Mouse (Mus musculus) stomach, embryonic 14.5 days (tissue): ENCODE measurements around the gene Trim61. TPM values are rescaled to one million over a fixed set of nuclear protein-coding genes. Genes with fewer than 3 reads are reported as not detected.
A peak's percentile ranks its signal among the peaks of the same experiment; 100 is the strongest.
"Not testable (repeated sequence)": the region's sequence is repeated elsewhere in the genome, so short reads cannot be mapped to it uniquely, and the experiment has no call there.

ENCODE experiments used
- ATAC-seq: fragments of 200-750 bp; cut with Nextera tagmentation; 2 replicates; pipeline ENCODE4 v1.8.0; 2017; ENCODE audit warnings: low read depth, moderate TSS enrichment; ENCODE audit not compliant: insufficient number of reproducible peaks, insufficient read depth, low FRiP score
- H3K27ac ChIP-seq: fragments of 300-500 bp; sonication (generic); 2 replicates; pipeline ENCODE4 v1.5.1; 2014; ENCODE audit warnings: mild to moderate bottlenecking, low read length, moderate library complexity, mixed read lengths
- H3K27me3 ChIP-seq: fragments of 300-500 bp; sonication (generic); 2 replicates; pipeline ENCODE4 v1.6.1; 2014; ENCODE audit warnings: low read length, control low read depth, mixed read lengths; ENCODE audit not compliant: control insufficient read depth, insufficient read depth
- H3K36me3 ChIP-seq: fragments of 300-500 bp; sonication (generic); 2 replicates; pipeline ENCODE4 v1.6.1; 2014; ENCODE audit warnings: mild to moderate bottlenecking, control low read depth, low read length, moderate library complexity, mixed read lengths; ENCODE audit not compliant: control insufficient read depth, insufficient read depth
- H3K4me1 ChIP-seq: fragments of 300-500 bp; sonication (generic); 2 replicates; pipeline ENCODE4 v1.6.1; 2014; ENCODE audit warnings: low read length, control low read depth, mixed read lengths; ENCODE audit not compliant: control insufficient read depth, insufficient read depth
- H3K4me2 ChIP-seq: fragments of 300-500 bp; sonication (generic); replicated peaks from 2 replicates; pipeline ENCODE4 v1.6.1; 2014; ENCODE audit warnings: low read depth, low read length, control low read depth
- H3K4me3 ChIP-seq: fragments of 300-500 bp; sonication (generic); 2 replicates; pipeline ENCODE4 v1.5.1; 2014; ENCODE audit warnings: low read depth, low read length, control low read depth
- H3K9ac ChIP-seq: fragments of 300-500 bp; sonication (generic); replicated peaks from 2 replicates; pipeline ENCODE4 v1.6.1; 2014; ENCODE audit warnings: low read depth, mild to moderate bottlenecking, control low read depth, low read length, moderate library complexity, mixed read lengths
- H3K9me3 ChIP-seq: fragments of 300-500 bp; sonication (generic); 2 replicates; pipeline ENCODE4 v1.6.1; 2016; ENCODE audit warnings: low read depth, low read length, control low read depth; ENCODE audit not compliant: control insufficient read depth
- WGBS: fragments of 180-500 bp; shearing (Covaris S2); extraction: QIAGEN DNeasy Blood & Tissue Kit; methylation state at CpG from one replicate; pipeline ENCODE4 v1.1.7; 2014; 5-methylcytosine and 5-hydroxymethylcytosine counted together
- polyA plus RNA-seq: library from polyadenylated mRNA; unstranded; fragments of >200 nt; fragmentation: Nextera tagmentation; extraction: Ambion mirVana; gene quantifications from 2 replicates; pipeline ENCODE4 v1.2.1, GENCODE M21; 2014

Gene Trim61
- polyA plus RNA-seq, 1 experiment from 2014 or later, result not detected

- H3K9me3 ChIP-seq, result no peaks in the 10 kb centered on the region
- no peaks in the 10 kb centered on the region for H3K27me3 ChIP-seq
- H3K9ac ChIP-seq, result no peak overlapping the region
- peaks cover 4% of the 10 kb centered on the region; the same call in 1 of the 2 replicates for H3K4me1 ChIP-seq
- no peak for ATAC-seq
- H3K4me3 ChIP-seq, result no peak overlapping the region
- no peaks in the 10 kb centered on the region for H3K36me3 ChIP-seq
- 77% methylated on average over 12 of the region's 12 CpGs for WGBS
- H3K27ac ChIP-seq, result no peak overlapping the region
- no peak overlapping the region for H3K4me2 ChIP-seq
These were observed 10.8 kb upstream of the Trim61 start for GRCm38 (mm10) chr8:65028959-65029686.

DNA sequence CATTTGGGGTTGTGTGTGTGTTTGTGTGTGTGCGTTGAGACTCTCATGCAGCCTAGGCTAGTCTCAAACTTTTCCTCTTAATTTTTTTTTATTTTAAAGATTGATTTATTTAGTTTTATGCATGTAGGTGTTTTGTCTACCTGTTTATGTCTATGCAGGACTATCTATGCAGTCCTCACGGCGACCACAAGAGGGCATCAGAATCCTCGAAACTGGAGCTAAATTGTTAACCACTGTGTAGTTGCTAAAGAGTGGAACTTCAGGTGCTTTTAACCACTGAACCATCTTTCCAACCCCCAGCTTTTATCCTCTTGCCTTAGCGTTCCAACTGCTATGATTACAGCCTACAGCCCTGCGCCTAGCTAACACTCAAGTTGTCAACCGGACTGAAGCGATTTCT, 4.2 kb upstream of the Trim61 start:
- H3K27me3 ChIP-seq, result no peaks in the 10 kb centered on the region
- no peak overlapping the region for H3K9ac ChIP-seq
- no peaks in the 10 kb centered on the region for H3K4me1 ChIP-seq
- H3K4me2 ChIP-seq, result no peak overlapping the region
- H3K4me3 ChIP-seq, result no peak overlapping the region
- no peak overlapping the region for H3K27ac ChIP-seq
- no peaks in the 10 kb centered on the region for H3K36me3 ChIP-seq
- no peak for ATAC-seq
- WGBS, result 51% methylated on average over 8 of the region's 8 CpGs
- H3K9me3 ChIP-seq, result no peaks in the 10 kb centered on the region

GRCm38 (mm10) chr8:65007616-65008015, 10.7 kb downstream of the Trim61 start:
- 76% methylated on average over 6 of the region's 6 CpGs for WGBS

DNA sequence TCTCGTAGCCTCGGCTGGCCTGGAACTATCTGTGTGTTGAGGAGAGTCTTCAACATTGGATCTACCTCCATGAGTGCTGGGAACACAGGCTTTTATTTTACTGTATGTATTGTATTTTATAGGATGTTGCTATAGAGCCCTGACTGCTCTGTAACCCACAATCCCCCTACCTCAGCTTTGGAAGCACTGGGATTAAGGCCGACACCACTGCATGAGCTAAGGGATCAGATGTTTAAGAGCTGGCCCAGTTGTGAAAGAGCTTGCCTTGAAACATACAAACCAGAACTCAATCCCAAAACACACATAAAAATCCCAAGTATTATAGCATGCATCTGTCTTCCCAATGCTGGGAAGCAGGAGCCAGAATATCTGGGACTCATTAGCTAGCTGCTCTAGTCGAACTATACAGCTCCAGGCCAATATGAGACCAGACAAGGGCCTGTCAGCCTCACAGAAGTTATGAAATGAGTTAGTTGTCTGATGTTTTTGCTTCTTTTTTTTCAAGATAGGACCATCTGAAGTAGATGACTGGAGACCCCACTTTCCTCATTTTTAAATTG, 19.4 kb downstream of the Trim61 start:
- Histone ChIP-seq H3K9me3 (no peaks in the 10 kb centered on the region), H3K4me3 (no peak overlapping the region), H3K9ac (no peak overlapping the region), H3K4me1 (no peaks in the 10 kb centered on the region), H3K27ac (no peak overlapping the region), H3K36me3 (no peaks in the 10 kb centered on the region), H3K4me2 (no peak overlapping the region), H3K27me3 (no peaks in the 10 kb centered on the region)
- 81% methylated on average over 4 of the region's 4 CpGs for WGBS
- ATAC-seq, result no peak

More at GRCm38 (mm10) chr8:65007616-65008015, 10.7 kb downstream of the Trim61 start:
- not testable (repeated sequence) for H3K27me3 ChIP-seq, H3K4me1 ChIP-seq, H3K36me3 ChIP-seq, ATAC-seq, H3K4me3 ChIP-seq, H3K9me3 ChIP-seq, H3K4me2 ChIP-seq, H3K9ac ChIP-seq, H3K27ac ChIP-seq

DNA sequence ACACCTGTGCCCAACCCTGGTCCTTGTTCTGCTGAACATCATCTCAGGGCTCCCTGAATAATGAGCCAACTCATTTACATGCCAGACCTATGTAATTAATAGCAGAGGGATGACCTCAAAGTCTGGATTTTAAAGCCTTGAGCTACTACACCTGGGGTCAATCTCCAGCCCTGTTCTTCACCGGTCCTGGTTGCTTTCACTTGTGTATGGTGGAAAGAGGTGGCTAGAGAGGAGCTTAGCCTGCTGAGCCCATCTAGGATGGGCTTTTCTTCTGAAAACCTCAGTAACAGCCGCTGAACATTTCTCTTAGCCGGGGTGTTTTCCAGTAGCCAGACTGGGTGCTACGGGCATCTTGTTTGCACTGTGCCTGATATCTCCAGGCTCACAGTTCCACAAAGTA, 30.6 kb downstream of the Trim61 start, which contains the start of gene Trim75:
Gene Trim75 (minus strand): TSS at position 101 of the 400 bp plus-strand sequence.
- Histone ChIP-seq H3K4me1 (no peaks in the 10 kb centered on the region), H3K4me3 (no peak within 1 kb of the TSS), H3K9ac (no peak within 1 kb of the TSS), H3K36me3 (no peaks in the 10 kb centered on the region), H3K27ac (no peak within 1 kb of the TSS), H3K4me2 (no peak within 1 kb of the TSS), H3K27me3 (no peaks in the 10 kb centered on the region), H3K9me3 (no peaks in the 10 kb centered on the region)
- ATAC-seq, result no peak
- 86% methylated on average over 4 of the region's 4 CpGs for WGBS

DNA sequence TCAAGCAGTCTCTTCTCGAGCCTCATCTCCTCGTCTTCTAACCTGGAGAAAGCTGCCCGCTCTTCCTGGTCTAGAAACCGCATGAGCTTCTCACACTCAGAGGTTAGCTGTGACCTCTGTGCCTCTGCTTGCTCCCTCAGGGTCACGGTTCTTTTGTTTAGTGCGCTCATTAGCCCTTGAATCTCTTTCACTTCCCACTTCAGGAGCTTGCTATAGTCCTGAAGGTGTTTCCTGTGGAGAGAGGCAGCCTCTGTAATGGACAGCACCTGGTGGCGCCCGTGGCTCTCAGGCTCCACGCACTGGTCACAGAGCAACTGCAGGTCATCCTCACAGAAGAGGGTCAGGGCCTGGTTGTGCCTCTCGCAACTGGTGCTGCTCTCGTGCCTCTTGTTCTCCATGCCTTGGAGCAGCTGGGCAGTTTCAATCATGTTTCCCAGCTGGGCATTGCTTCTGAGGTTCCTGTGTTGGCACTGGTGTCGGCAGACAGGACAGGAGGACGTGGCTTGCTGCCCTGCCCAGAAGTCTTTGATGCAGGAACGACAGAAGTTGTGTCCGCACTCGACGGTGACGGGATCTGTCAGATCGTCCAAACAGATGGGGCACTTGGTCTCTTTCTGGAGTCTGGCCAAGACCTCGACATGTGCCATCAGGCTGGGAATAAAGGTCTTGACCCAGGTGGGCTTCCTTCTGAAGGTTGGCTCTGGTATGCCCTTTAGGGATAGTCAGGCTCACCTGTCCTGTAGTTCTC, 35.0 kb downstream of the Trim61 start:
- 73% methylated on average over 20 of the region's 20 CpGs for WGBS
- H3K9me3 ChIP-seq, result no peaks in the 10 kb centered on the region
- ATAC-seq, result 0 out of 2 replicates have a peak, but pooled peaks have one; percentile 14
- H3K4me3 ChIP-seq, result no peak overlapping the region
- no peak overlapping the region for H3K9ac ChIP-seq
- H3K36me3 ChIP-seq, result no peaks in the 10 kb centered on the region
- no peaks in the 10 kb centered on the region for H3K27me3 ChIP-seq
- no peak overlapping the region for H3K4me2 ChIP-seq
- no peaks in the 10 kb centered on the region for H3K4me1 ChIP-seq
- H3K27ac ChIP-seq, result no peak overlapping the region

Other genes with a start within 250 kb of the Trim61 start
- 8.1 and 9.5 TPM in 2 replicates for gene Klhl2, start 168.5 kb downstream of the Trim61 start, polyA plus RNA-seq
- 29.1 and 31.9 TPM in 2 replicates for gene Tmem192, start 71.3 kb downstream of the Trim61 start, polyA plus RNA-seq
- gene Trim75, start 30.7 kb downstream of the Trim61 start, polyA plus RNA-seq, result not detected in 2 replicates
- gene Trim60, start 61 bp upstream of the Trim61 start, polyA plus RNA-seq, result not detected in 2 replicates
- gene Apela, start 18.8 kb upstream of the Trim61 start, polyA plus RNA-seq, result 2.2 and 3.2 TPM in 2 replicates
- gene Gm10663, start 56.5 kb upstream of the Trim61 start, polyA plus RNA-seq, result not detected in 2 replicates
- gene BC030870, start 111.0 kb upstream of the Trim61 start, polyA plus RNA-seq, result 6.7 and 6.9 TPM in 2 replicates